Mouse (Mus musculus) hindbrain, embryonic 15.5 days (tissue): Measurements from ENCODE around the gene Gm13279. TPM values are rescaled to one million over a fixed set of nuclear protein-coding genes. Genes with fewer than 3 reads are reported as not detected.
A peak's percentile ranks its signal among the peaks of the same experiment; 100 is the strongest.
"Not testable (repeated sequence)": the region's sequence is repeated elsewhere in the genome, so short reads cannot be mapped to it uniquely, and the experiment has no call there.

Experiments used
- ATAC-seq: fragments of 200-750 bp; cut with Nextera tagmentation; 2 replicates; pipeline ENCODE4 v1.8.0; 2017; ENCODE audit warnings: low read depth, moderate number of reproducible peaks, moderate TSS enrichment; ENCODE audit not compliant: low FRiP score
- H3K27ac ChIP-seq: fragments of 300-500 bp; sonication (generic); replicated peaks from 2 replicates; pipeline ENCODE4 v1.5.1; 2015; ENCODE audit warnings: mild to moderate bottlenecking, inconsistent platforms
- H3K27me3 ChIP-seq: fragments of 300-500 bp; sonication (generic); 2 replicates; pipeline ENCODE4 v1.6.1; 2015; ENCODE audit warnings: control low read depth, inconsistent platforms
- H3K36me3 ChIP-seq: fragments of 300-500 bp; sonication (generic); 2 replicates; pipeline ENCODE4 v1.6.1; 2015; ENCODE audit warnings: control low read depth, inconsistent platforms
- H3K4me1 ChIP-seq: fragments of 300-500 bp; sonication (generic); replicated peaks from 2 replicates; pipeline ENCODE4 v1.6.1; 2015; ENCODE audit warnings: control low read depth, inconsistent platforms
- H3K4me2 ChIP-seq: fragments of 300-500 bp; sonication (generic); 2 replicates; pipeline ENCODE4 v1.6.1; 2015; ENCODE audit warnings: moderate library complexity, mild to moderate bottlenecking, inconsistent platforms
- H3K4me3 ChIP-seq: fragments of 300-500 bp; sonication (generic); 2 replicates; pipeline ENCODE4 v1.5.1; 2015; ENCODE audit warnings: mild to moderate bottlenecking, inconsistent platforms
- H3K9ac ChIP-seq: fragments of 300-500 bp; sonication (generic); 2 replicates; pipeline ENCODE4 v1.6.1; 2015; ENCODE audit warnings: inconsistent platforms
- H3K9me3 ChIP-seq: fragments of 300-500 bp; sonication (generic); 2 replicates; pipeline ENCODE4 v1.6.1; 2016; ENCODE audit warnings: control low read depth, inconsistent platforms
- WGBS: fragments of 180-500 bp; shearing (Covaris S2); methylation state at CpG from one replicate; pipeline ENCODE4 v1.1.7; 2015; 5-methylcytosine and 5-hydroxymethylcytosine counted together
- polyA plus RNA-seq: library from polyadenylated mRNA; unstranded; fragments of >200 nt; fragmentation: Nextera tagmentation; extraction: Ambion mirVana; gene quantifications from 2 replicates; pipeline ENCODE4 v1.2.1, GENCODE M21; 2015

Gene Gm13279
- polyA plus RNA-seq, result not detected in 2 replicates

DNA sequence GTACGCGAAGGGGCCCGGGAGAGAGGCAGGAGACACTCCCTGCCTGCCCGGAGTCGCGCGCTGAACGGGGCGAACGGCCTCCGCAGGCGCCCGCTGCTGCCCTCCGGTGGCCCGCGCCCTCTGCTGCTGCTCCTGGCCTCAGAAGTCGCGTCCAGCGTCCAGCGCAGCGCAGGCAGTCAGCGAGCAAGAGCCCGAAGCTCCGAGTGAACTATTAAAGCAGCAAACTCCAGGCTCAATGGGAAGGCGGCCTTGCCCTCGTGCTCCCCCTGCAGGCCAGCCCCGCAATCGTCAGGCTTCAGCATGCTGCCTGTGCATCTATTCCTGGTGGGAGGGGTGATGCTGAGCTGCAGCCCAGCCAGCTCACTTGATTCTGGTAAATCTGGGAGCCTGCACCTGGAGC, at the start of gene Gm13279:
Gene Gm13279 (plus strand): TSS at position 301 of the 400 bp plus-strand sequence.
- H3K4me3 ChIP-seq, H3K9me3 ChIP-seq, H3K27me3 ChIP-seq, H3K4me2 ChIP-seq, H3K4me1 ChIP-seq, H3K9ac ChIP-seq, ATAC-seq, H3K27ac ChIP-seq, H3K36me3 ChIP-seq: not testable (repeated sequence)
- no CpG with 5 or more reads among the region's 28 CpGs for WGBS

DNA sequence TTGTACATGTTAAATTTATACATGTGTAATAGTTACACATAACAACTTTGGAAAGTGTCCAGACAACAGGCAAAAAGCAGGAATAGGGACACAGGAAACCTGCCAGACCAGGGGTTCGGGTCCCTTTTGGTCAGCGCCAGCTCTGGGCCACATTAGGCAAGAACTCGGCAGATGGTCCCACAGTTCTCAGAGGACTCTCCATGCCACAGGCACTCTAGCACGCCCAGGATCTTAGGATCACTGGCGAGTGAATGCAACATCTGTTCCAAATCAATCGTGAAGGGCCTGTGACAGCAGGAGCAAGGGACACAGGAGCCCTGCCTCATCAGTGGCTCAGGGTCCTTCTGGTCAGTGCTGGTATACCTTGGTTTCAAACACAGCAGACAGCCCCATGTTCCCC, 47.3 kb upstream of the Gm13279 start:
- Histone ChIP-seq H3K4me1 (no peaks in the 10 kb centered on the region), H3K9ac (no peak overlapping the region), H3K9me3 (no peaks in the 10 kb centered on the region), H3K36me3 (no peaks in the 10 kb centered on the region), H3K27ac (no peak overlapping the region), H3K4me3 (no peak overlapping the region), H3K4me2 (no peak overlapping the region), H3K27me3 (no peaks in the 10 kb centered on the region)
- WGBS, result 60% methylated on average over 6 of the region's 6 CpGs
- ATAC-seq, result no peak

DNA sequence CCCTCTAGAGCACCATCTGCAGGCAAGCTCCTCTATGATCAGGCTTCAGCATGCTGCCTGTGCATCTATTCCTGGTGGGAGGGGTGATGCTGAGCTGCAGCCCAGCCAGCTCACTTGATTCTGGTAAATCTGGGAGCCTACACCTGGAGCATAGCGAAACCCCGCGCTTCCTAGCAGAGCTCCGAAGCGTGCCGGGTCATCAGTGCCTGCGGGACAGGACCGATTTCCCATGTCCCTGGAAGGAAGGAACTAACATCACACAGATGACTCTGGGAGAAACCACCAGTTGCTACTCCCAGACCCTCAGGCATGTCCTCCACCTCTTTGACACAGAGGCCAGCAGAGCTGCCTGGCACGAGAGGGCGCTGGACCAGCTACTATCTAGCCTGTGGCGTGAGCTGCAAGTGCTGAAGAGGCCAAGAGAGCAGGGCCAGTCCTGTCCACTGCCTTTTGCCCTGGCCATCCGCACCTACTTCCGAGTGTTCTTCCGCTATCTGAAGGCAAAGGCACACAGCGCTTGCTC, 42.3 kb upstream of the Gm13279 start, which contains the start of gene Gm13271:
Gene Gm13271 (plus strand): TSS at position 51 of the 523 bp plus-strand sequence.
- H3K27ac ChIP-seq, ATAC-seq, H3K36me3 ChIP-seq: not testable (repeated sequence)

DNA sequence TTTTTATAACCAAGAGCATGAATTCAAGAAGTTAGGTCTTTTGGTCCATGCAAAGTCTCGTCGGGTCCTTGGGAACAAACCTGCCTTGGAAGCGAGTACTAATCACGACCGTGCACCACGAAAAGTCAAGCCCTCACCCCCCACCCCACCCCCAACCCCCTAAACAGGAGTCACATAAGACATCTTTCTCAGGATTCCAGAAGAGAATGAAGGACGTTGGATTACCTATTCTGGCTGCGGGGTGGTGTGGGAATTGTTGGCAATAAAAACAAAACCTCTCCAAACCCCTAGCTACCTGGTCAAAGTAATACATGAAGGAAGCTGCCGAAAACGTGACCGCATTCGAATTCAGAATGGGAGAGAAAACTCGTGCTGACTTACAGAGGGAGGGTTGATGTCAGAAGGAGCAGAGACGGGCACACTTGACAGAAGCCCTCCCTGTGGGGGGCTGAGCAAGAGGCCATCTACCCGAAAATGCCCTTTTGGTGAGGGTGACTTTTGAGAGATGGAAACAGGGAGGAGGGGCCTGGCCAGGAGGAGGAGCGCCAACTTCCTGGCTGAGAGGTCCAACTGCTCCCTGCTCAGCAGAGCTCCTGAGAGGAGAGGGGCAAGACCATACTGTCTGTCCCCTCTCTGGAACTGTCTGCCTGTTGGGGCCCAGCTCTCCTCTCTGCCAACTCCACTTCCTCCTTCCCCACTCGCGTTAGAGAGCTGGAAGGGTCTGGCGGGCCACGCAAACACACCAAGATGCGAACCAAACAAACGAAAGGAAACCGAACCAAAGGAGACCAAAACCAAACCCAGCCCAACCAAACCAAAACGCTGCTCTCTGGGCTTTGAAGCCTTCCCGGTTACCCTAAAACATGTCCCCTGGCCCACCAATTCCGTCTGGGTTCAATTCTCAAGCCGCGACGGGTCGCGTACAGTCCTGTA, 40.4 kb upstream of the Gm13279 start:
- not testable (repeated sequence) for ATAC-seq
- 13% methylated on average over 29 of the region's 31 CpGs for WGBS

More for the DNA sequence above, 42.3 kb upstream of the Gm13279 start, which contains the start of gene Gm13271:
- not testable (repeated sequence) for H3K9me3 ChIP-seq, H3K27me3 ChIP-seq, H3K9ac ChIP-seq, H3K4me1 ChIP-seq, H3K4me3 ChIP-seq, H3K4me2 ChIP-seq
- WGBS, result 83% methylated on average over 15 of the region's 15 CpGs

GRCm38 (mm10) chr4:88757628-88758031, 39.6 kb upstream of the Gm13279 start:
- peak overlapping the region; percentile 82 for H3K27ac ChIP-seq
- 0% methylated on average over 19 of the region's 21 CpGs for WGBS
- peak overlapping the region; percentile 49 for H3K4me3 ChIP-seq
- peak; percentile 100 for ATAC-seq
- peak overlapping the region; percentile 90 for H3K4me2 ChIP-seq
- peak overlapping the region; percentile 49 for H3K9ac ChIP-seq
- H3K4me1 ChIP-seq, H3K9me3 ChIP-seq, H3K36me3 ChIP-seq, H3K27me3 ChIP-seq: not testable (repeated sequence)

More for the DNA sequence above, 40.4 kb upstream of the Gm13279 start:
- Histone ChIP-seq H3K4me2 (peak overlapping the region; percentile 90), H3K4me3 (peak overlapping the region; percentile 49), H3K27ac (peak overlapping the region; percentile 82), H3K9ac (peak overlapping the region; percentile 49)
- not testable (repeated sequence) for H3K9me3 ChIP-seq, H3K4me1 ChIP-seq, H3K36me3 ChIP-seq, H3K27me3 ChIP-seq

DNA sequence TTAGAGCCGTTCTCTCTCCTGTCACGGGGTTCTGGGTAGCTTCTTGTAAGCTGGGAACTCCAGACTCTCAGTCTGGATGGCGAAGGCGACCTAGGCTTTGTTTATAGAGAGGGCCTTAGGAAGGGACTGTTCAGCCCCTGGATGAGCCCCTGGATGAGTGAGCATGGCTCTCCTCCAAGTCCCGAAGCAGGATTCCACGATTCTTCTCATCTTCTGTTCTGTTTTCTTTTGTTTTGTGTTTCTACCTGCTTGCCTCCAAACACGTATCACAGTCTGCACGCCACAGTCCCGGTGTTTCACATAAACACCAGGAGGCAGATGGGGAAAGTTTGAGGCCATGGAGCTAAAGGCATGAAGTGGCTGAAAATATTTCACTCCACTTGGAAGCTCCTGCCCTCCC, 38.4 kb upstream of the Gm13279 start:
- ATAC-seq, H3K4me2 ChIP-seq: not testable (repeated sequence)
- 90% methylated on average over 9 of the region's 9 CpGs for WGBS

DNA sequence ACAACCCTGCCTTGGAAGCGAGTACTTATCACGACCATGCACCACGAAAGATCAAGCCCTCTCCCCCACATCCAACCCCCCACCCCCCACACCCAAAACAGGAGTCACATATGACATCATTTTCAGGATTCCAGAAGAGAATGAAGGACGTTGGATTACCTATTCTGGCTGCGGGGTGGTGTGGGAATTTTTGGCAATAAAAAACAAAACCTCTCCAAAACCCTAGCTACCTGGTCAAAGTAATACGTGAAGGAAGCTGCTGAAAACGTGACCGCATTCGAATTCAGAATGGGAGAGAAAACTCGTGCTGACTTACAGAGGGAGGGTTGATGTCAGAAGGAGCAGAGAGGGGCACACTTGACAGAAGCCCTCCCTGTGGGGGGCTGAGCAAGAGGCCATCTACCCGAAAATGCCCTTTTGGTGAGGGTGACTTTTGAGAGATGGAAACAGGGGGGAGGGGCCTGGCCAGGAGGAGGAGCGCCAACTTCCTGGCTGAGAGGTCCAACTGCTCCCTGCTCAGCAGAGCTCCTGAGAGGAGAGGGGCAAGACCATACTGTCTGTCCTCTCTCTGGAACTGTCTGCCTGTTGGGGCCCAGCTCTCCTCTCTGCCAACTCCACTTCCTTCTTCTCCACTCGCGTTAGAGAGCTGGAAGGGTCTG, 37.5 kb upstream of the Gm13279 start, which contains the start of gene Gm13283:
Gene Gm13283 (plus strand): TSS at position 510 of the 659 bp plus-strand sequence.
- H3K4me1 ChIP-seq, H3K9me3 ChIP-seq, H3K27me3 ChIP-seq, ATAC-seq, H3K9ac ChIP-seq, H3K36me3 ChIP-seq, H3K27ac ChIP-seq: not testable (repeated sequence)
- Histone ChIP-seq H3K4me2 (peak within 1 kb of the TSS; percentile 65), H3K4me3 (peak within 1 kb of the TSS; percentile 34)
- WGBS, result 21% methylated on average over 9 of the region's 14 CpGs

More for the DNA sequence above, 38.4 kb upstream of the Gm13279 start:
- H3K9ac ChIP-seq, H3K27me3 ChIP-seq, H3K36me3 ChIP-seq, H3K4me1 ChIP-seq, H3K9me3 ChIP-seq, H3K27ac ChIP-seq, H3K4me3 ChIP-seq: not testable (repeated sequence)

- H3K27ac ChIP-seq, H3K9me3 ChIP-seq, H3K27me3 ChIP-seq, H3K36me3 ChIP-seq, ATAC-seq, H3K4me1 ChIP-seq, H3K9ac ChIP-seq: not testable (repeated sequence)
- Histone ChIP-seq H3K4me2 (peak overlapping the region; percentile 65), H3K4me3 (peak overlapping the region; percentile 34)
- under 1% methylated on average over 24 of the region's 28 CpGs for WGBS
These were observed 36.8 kb upstream of the Gm13279 start for GRCm38 (mm10) chr4:88760431-88760830.

DNA sequence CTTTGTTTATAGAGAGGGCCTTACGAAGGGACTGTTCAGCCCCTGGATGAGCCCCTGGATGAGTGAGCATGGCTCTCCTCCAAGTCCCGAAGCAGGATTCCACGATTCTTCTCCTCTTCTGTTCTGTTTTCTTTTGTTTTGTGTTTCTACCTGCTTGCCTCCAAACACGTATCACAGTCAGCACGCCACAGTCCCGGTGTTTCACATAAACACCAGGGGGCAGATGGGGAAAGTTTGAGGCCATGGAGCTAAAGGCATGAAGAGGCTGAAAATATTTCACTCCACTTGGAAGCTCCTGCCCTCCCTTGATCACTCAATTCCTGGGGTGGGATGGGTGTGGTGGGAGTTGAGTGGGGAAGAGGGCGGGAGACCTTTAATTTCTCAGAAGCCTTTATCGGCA, 35.4 kb upstream of the Gm13279 start:
- not testable (repeated sequence) for H3K4me1 ChIP-seq, H3K27me3 ChIP-seq, ATAC-seq, H3K4me2 ChIP-seq, H3K9me3 ChIP-seq, H3K36me3 ChIP-seq, H3K27ac ChIP-seq, H3K4me3 ChIP-seq, H3K9ac ChIP-seq
- 71% methylated on average over 6 of the region's 8 CpGs for WGBS

- 66% methylated on average over 9 of the region's 9 CpGs for WGBS
These were observed 34.9 kb upstream of the Gm13279 start for GRCm38 (mm10) chr4:88762341-88762740.

GRCm38 (mm10) chr4:88763384-88764018, 33.7 kb upstream of the Gm13279 start:
- WGBS, result 4% methylated on average over 27 of the region's 42 CpGs
- not testable (repeated sequence) for H3K4me1 ChIP-seq, H3K27ac ChIP-seq, H3K9ac ChIP-seq, H3K27me3 ChIP-seq, H3K9me3 ChIP-seq, H3K36me3 ChIP-seq, ATAC-seq
- H3K4me3 ChIP-seq, result peak overlapping the region; percentile 36
- peak overlapping the region; percentile 64 for H3K4me2 ChIP-seq

More at GRCm38 (mm10) chr4:88762341-88762740, 34.9 kb upstream of the Gm13279 start:
- ATAC-seq, H3K4me2 ChIP-seq, H3K4me3 ChIP-seq, H3K36me3 ChIP-seq, H3K27me3 ChIP-seq, H3K4me1 ChIP-seq, H3K27ac ChIP-seq, H3K9ac ChIP-seq, H3K9me3 ChIP-seq: not testable (repeated sequence)
